Mouse (Mus musculus): ENCODE measurements around the gene Rps28. TPM values are rescaled to one million over a fixed set of nuclear protein-coding genes. Genes with fewer than 3 reads are reported as not detected.

Rps28 gene
- 77.1 TPM for polyA plus RNA-seq (2014; fragmentation: Illumina TruSeq; extraction: RNeasy Lipid Tissue Mini Kit (QIAGEN cat#74804); ENCODE audit: low read depth, low replicate concordance)

GRCm38 (mm10) chr17:33824084-33824996, at the start of gene Rps28, which contains the start of gene Ndufa7:
Rps28 (minus strand) TSS chr17:33824562.
Ndufa7 (plus strand) TSS chr17:33824572.

DNA sequence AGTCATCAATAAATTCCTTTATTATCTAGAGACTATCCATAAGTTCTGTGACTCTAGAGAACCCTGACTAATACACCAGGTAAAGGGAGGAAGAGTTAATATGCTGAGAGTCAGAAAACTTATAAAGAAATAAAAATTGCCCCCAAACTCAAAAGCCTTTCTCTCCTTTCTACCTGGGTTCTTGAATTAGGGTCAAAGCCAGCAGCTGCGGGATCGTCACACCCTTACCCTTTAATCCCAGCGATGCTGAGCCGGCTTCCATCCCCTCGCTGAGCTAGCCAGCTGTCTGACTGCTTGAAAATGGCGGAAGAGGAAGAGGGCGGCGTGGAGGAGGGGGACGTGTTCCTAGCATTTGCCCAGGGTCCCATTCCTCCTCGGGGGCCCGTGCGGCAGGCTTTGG, 49.2 kb upstream of the Rps28 start, which contains the start of gene Gm7029:
Gene Gm7029, plus strand, starts transcription at position 301 of the 400 bp plus-strand sequence.

GRCm38 (mm10) chr17:33842966-33843795, 18.8 kb upstream of the Rps28 start, which contains the start of gene Cd320:
Cd320 (plus strand) TSS chr17:33843091.

GRCm38 (mm10) chr17:33810334-33811141, 13.8 kb downstream of the Rps28 start, which contains the start of gene Kank3:
Kank3 (plus strand) TSS chr17:33810519.

DNA sequence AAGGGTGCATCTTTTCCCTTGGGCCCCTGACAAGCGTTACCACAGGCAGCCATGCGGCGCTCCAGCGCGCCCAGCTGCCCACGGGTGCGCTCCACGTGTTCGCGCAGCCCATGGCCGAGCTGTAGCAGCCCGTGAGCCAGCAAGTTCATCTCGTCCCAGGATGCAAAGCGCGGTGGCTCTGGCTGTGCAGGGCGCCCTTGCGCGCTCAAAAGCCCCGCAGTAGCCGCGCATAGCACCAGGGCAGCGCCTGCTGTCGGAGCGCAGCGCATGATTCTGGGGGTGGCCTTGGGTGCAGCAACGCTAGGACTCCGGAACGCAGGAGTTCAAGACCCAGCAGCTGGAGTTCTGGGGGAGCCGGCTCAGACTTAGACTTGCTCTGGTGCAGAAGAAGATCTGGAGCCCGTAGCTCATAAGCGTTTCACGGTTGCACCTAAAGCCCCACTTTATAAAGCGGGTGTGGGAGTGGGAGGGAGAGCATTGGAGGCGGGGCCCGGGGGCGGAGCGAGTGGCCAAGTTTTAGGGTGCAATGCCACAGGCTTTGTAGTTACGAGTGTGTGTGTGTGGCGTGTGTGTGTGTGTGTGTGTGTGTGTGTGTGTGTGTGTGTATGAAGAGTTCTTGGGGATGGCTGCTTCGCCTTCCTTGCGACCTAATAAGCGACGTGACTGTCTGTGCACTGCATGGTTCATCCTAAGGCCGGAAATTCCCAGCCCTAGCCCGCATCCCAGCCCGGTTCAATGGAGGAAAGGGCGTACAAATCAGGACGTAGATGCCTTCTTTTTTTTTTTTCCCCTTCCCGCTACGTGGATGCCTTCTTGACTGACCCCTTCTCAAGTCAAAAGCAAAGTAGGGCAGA, 43.0 kb downstream of the Rps28 start, which contains the start of gene Angptl4:
Gene Angptl4, minus strand, starts transcription at position 707 of the 854 bp plus-strand sequence.

Other genes with a start within 250 kb of the Rps28 start
- gene Zfp414, start 195.5 kb downstream of the Rps28 start, polyA plus RNA-seq (2014; fragmentation: Illumina TruSeq; extraction: RNeasy Lipid Tissue Mini Kit (QIAGEN cat#74804); ENCODE audit: low read depth, low replicate concordance) = 4.3 TPM
- gene Pram1, start 186.5 kb downstream of the Rps28 start, polyA plus RNA-seq (2014; fragmentation: Illumina TruSeq; extraction: RNeasy Lipid Tissue Mini Kit (QIAGEN cat#74804); ENCODE audit: low read depth, low replicate concordance) = not detected
- 415 TPM for gene Hnrnpm, start 137.7 kb downstream of the Rps28 start, polyA plus RNA-seq (2014; fragmentation: Illumina TruSeq; extraction: RNeasy Lipid Tissue Mini Kit (QIAGEN cat#74804); ENCODE audit: low read depth, low replicate concordance)
- gene March2, start 105.9 kb downstream of the Rps28 start, polyA plus RNA-seq (2014; fragmentation: Illumina TruSeq; extraction: RNeasy Lipid Tissue Mini Kit (QIAGEN cat#74804); ENCODE audit: low read depth, low replicate concordance) = 26.0 TPM
- gene Rab11b, start 64.0 kb downstream of the Rps28 start, polyA plus RNA-seq (2014; fragmentation: Illumina TruSeq; extraction: RNeasy Lipid Tissue Mini Kit (QIAGEN cat#74804); ENCODE audit: low read depth, low replicate concordance) = 27.5 TPM
- gene Angptl4, start 42.7 kb downstream of the Rps28 start, polyA plus RNA-seq (2014; fragmentation: Illumina TruSeq; extraction: RNeasy Lipid Tissue Mini Kit (QIAGEN cat#74804); ENCODE audit: low read depth, low replicate concordance) = 1.0 TPM
- 5.3 TPM for gene Kank3, start 14.0 kb downstream of the Rps28 start, polyA plus RNA-seq (2014; fragmentation: Illumina TruSeq; extraction: RNeasy Lipid Tissue Mini Kit (QIAGEN cat#74804); ENCODE audit: low read depth, low replicate concordance)
- gene Ndufa7, start within 50 bp of the Rps28 start, polyA plus RNA-seq (2014; fragmentation: Illumina TruSeq; extraction: RNeasy Lipid Tissue Mini Kit (QIAGEN cat#74804); ENCODE audit: low read depth, low replicate concordance) = 28.2 TPM
- 5.6 TPM for gene Cd320, start 18.5 kb upstream of the Rps28 start, polyA plus RNA-seq (2014; fragmentation: Illumina TruSeq; extraction: RNeasy Lipid Tissue Mini Kit (QIAGEN cat#74804); ENCODE audit: low read depth, low replicate concordance)
- not detected for gene Gm7029, start 49.3 kb upstream of the Rps28 start, polyA plus RNA-seq (2014; fragmentation: Illumina TruSeq; extraction: RNeasy Lipid Tissue Mini Kit (QIAGEN cat#74804); ENCODE audit: low read depth, low replicate concordance)
- gene Kifc1, start 66.1 kb upstream of the Rps28 start, polyA plus RNA-seq (2014; fragmentation: Illumina TruSeq; extraction: RNeasy Lipid Tissue Mini Kit (QIAGEN cat#74804); ENCODE audit: low read depth, low replicate concordance) = not detected
- not detected for gene Platr17, start 80.6 kb upstream of the Rps28 start, polyA plus RNA-seq (2014; fragmentation: Illumina TruSeq; extraction: RNeasy Lipid Tissue Mini Kit (QIAGEN cat#74804); ENCODE audit: low read depth, low replicate concordance)
- 6.5 TPM for gene Daxx, start 84.9 kb upstream of the Rps28 start, polyA plus RNA-seq (2014; fragmentation: Illumina TruSeq; extraction: RNeasy Lipid Tissue Mini Kit (QIAGEN cat#74804); ENCODE audit: low read depth, low replicate concordance)
- gene Tapbp, start 91.3 kb upstream of the Rps28 start, polyA plus RNA-seq (2014; fragmentation: Illumina TruSeq; extraction: RNeasy Lipid Tissue Mini Kit (QIAGEN cat#74804); ENCODE audit: low read depth, low replicate concordance) = 54.8 TPM
- 1.8 TPM for gene Zbtb22, start 91.3 kb upstream of the Rps28 start, polyA plus RNA-seq (2014; fragmentation: Illumina TruSeq; extraction: RNeasy Lipid Tissue Mini Kit (QIAGEN cat#74804); ENCODE audit: low read depth, low replicate concordance)
- gene Rgl2, start 105.0 kb upstream of the Rps28 start, polyA plus RNA-seq (2014; fragmentation: Illumina TruSeq; extraction: RNeasy Lipid Tissue Mini Kit (QIAGEN cat#74804); ENCODE audit: low read depth, low replicate concordance) = 8.0 TPM
- gene Pfdn6, start 115.8 kb upstream of the Rps28 start, polyA plus RNA-seq (2014; fragmentation: Illumina TruSeq; extraction: RNeasy Lipid Tissue Mini Kit (QIAGEN cat#74804); ENCODE audit: low read depth, low replicate concordance) = 8.4 TPM
- 0.25 TPM for gene Wdr46, start 116.1 kb upstream of the Rps28 start, polyA plus RNA-seq (2014; fragmentation: Illumina TruSeq; extraction: RNeasy Lipid Tissue Mini Kit (QIAGEN cat#74804); ENCODE audit: low read depth, low replicate concordance)
- 0.38 TPM for gene B3galt4, start 126.9 kb upstream of the Rps28 start, polyA plus RNA-seq (2014; fragmentation: Illumina TruSeq; extraction: RNeasy Lipid Tissue Mini Kit (QIAGEN cat#74804); ENCODE audit: low read depth, low replicate concordance)
- gene Vps52, start 131.2 kb upstream of the Rps28 start, polyA plus RNA-seq (2014; fragmentation: Illumina TruSeq; extraction: RNeasy Lipid Tissue Mini Kit (QIAGEN cat#74804); ENCODE audit: low read depth, low replicate concordance) = 4.8 TPM
- 34.2 TPM for gene Rps18, start 131.4 kb upstream of the Rps28 start, polyA plus RNA-seq (2014; fragmentation: Illumina TruSeq; extraction: RNeasy Lipid Tissue Mini Kit (QIAGEN cat#74804); ENCODE audit: low read depth, low replicate concordance)
- gene H2-K1, start 175.8 kb upstream of the Rps28 start, polyA plus RNA-seq (2014; fragmentation: Illumina TruSeq; extraction: RNeasy Lipid Tissue Mini Kit (QIAGEN cat#74804); ENCODE audit: low read depth, low replicate concordance) = 407 TPM
- 1.8 TPM for gene Ring1, start 200.1 kb upstream of the Rps28 start, polyA plus RNA-seq (2014; fragmentation: Illumina TruSeq; extraction: RNeasy Lipid Tissue Mini Kit (QIAGEN cat#74804); ENCODE audit: low read depth, low replicate concordance)
- 1.2 TPM for gene H2-Ke6, start 203.5 kb upstream of the Rps28 start, polyA plus RNA-seq (2014; fragmentation: Illumina TruSeq; extraction: RNeasy Lipid Tissue Mini Kit (QIAGEN cat#74804); ENCODE audit: low read depth, low replicate concordance)
- gene Slc39a7, start 207.1 kb upstream of the Rps28 start, polyA plus RNA-seq (2014; fragmentation: Illumina TruSeq; extraction: RNeasy Lipid Tissue Mini Kit (QIAGEN cat#74804); ENCODE audit: low read depth, low replicate concordance) = 0.88 TPM
- gene Rxrb, start 207.2 kb upstream of the Rps28 start, polyA plus RNA-seq (2014; fragmentation: Illumina TruSeq; extraction: RNeasy Lipid Tissue Mini Kit (QIAGEN cat#74804); ENCODE audit: low read depth, low replicate concordance) = 1.5 TPM
- 0.19 TPM for gene Col11a2, start 214.9 kb upstream of the Rps28 start, polyA plus RNA-seq (2014; fragmentation: Illumina TruSeq; extraction: RNeasy Lipid Tissue Mini Kit (QIAGEN cat#74804); ENCODE audit: low read depth, low replicate concordance)

Data from sigmoid colon, adult 10 weeks (tissue).